Mouse (Mus musculus): ENCODE measurements at regions not wholly inside any gene's neighbourhood (a gene's known extent, or its start where the extent isn't known, plus 50 kb on each side); places are given as distances from the start of the nearest gene placed in this dataset.

GRCm38 (mm10) chr16:95886131-95886530 is 104.6 kb downstream of the Psmg1 start:
- peak; percentile 57 for DNase-seq (ENCODE audit: low read depth)

GRCm38 (mm10) chr16:95873297-95873696 is 117.5 kb downstream of the Psmg1 start:
- no peak for DNase-seq (ENCODE audit: low read depth)

GRCm38 (mm10) chr16:95872436-95872835 is 118.3 kb downstream of the Psmg1 start:
- peak; percentile 32 for DNase-seq (ENCODE audit: low read depth)

- no peak for DNase-seq (ENCODE audit: low read depth)
Observed at GRCm38 (mm10) chr16:95870291-95870690, 120.5 kb downstream of the Psmg1 start.

- no peak for DNase-seq (ENCODE audit: low read depth)
Observed at GRCm38 (mm10) chr16:95869501-95869900, 121.3 kb downstream of the Psmg1 start.

- DNase-seq (ENCODE audit: low read depth), result no peak
Observed at GRCm38 (mm10) chr16:95868896-95869295, 121.9 kb downstream of the Psmg1 start.

GRCm38 (mm10) chr16:95867516-95867915 is 123.2 kb downstream of the Psmg1 start:
- DNase-seq (ENCODE audit: low read depth), result no peak

GRCm38 (mm10) chr16:95866866-95867420 is 123.8 kb downstream of the Psmg1 start:
- DNase-seq (ENCODE audit: low read depth), result no peak

- no peak for DNase-seq (ENCODE audit: low read depth)
Observed at GRCm38 (mm10) chr16:95865603-95866002, 125.2 kb downstream of the Psmg1 start.

GRCm38 (mm10) chr16:95864646-95865045 is 126.1 kb downstream of the Psmg1 start:
- no peak for DNase-seq (ENCODE audit: low read depth)

- no peak for DNase-seq (ENCODE audit: low read depth)
Observed at GRCm38 (mm10) chr16:95864106-95864505, 126.7 kb downstream of the Psmg1 start.

GRCm38 (mm10) chr16:95863565-95863964 is 127.2 kb downstream of the Psmg1 start:
- DNase-seq (ENCODE audit: low read depth), result no peak

- peak; percentile 93 for DNase-seq (ENCODE audit: low read depth)
Observed at GRCm38 (mm10) chr16:95862621-95863020, 128.1 kb downstream of the Psmg1 start.

GRCm38 (mm10) chr16:95861231-95861690 is 129.5 kb downstream of the Psmg1 start:
- peak; percentile 57 for DNase-seq (ENCODE audit: low read depth)

- peak; percentile 73 for DNase-seq (ENCODE audit: low read depth)
Observed at GRCm38 (mm10) chr16:95860810-95861209, 129.9 kb downstream of the Psmg1 start.

- DNase-seq (ENCODE audit: low read depth), result no peak
Observed at GRCm38 (mm10) chr16:95860111-95860510, 130.6 kb downstream of the Psmg1 start.

- no peak for DNase-seq (ENCODE audit: low read depth)
Observed at GRCm38 (mm10) chr16:95857403-95857802, 133.4 kb downstream of the Psmg1 start.

- DNase-seq (ENCODE audit: low read depth), result no peak
Observed at GRCm38 (mm10) chr16:95855230-95855629, 135.5 kb downstream of the Psmg1 start.

GRCm38 (mm10) chr16:95851907-95852306 is 138.9 kb downstream of the Psmg1 start:
- no peak for DNase-seq (ENCODE audit: low read depth)

- no peak for DNase-seq (ENCODE audit: low read depth)
Observed at GRCm38 (mm10) chr16:95848555-95849082, 142.1 kb downstream of the Psmg1 start.

- no peak for DNase-seq (ENCODE audit: low read depth)
Observed at GRCm38 (mm10) chr16:95847765-95848483, 142.8 kb downstream of the Psmg1 start.

GRCm38 (mm10) chr16:95845323-95845860 is 143.5 kb downstream of the Ets2 start:
- no peak for DNase-seq (ENCODE audit: low read depth)

- DNase-seq (ENCODE audit: low read depth), result peak; percentile 83
Observed at GRCm38 (mm10) chr16:95844691-95845090, 142.8 kb downstream of the Ets2 start.
